Mouse (Mus musculus) right cerebral cortex, postnatal 36 days (tissue): ENCODE results near the gene Arhgap40.

Source experiments
- DNase-seq, 2 experiments: peaks; one replicate each; pipeline ENCODE4 v3.0.0; 2022; ENCODE audit warnings: low spot score in 2 of 2, mixed read lengths in 1 of 2

Arhgap40 gene

DNA sequence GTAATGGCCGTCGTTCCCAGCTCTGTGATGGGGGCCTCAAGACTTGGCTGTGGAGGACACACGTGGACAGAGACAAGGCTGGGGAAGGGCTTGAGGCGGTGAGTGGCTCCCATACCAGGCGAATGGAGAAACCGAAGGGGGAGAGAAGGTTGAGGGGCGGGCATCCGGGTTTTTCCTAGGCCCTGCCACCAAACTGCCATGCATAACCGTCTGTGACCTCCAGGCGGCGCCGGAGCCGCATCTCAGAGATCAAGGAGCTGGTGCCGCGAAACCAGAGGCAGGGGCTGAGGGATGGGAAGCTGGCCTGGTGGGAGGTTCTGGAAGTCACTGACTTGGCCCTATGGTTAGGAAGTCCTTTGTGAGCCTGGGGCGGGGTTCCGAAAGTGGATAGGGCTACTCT, 34.2 kb downstream of the Arhgap40 start:
- peak; percentile 49 to 64 for DNase-seq

DNA sequence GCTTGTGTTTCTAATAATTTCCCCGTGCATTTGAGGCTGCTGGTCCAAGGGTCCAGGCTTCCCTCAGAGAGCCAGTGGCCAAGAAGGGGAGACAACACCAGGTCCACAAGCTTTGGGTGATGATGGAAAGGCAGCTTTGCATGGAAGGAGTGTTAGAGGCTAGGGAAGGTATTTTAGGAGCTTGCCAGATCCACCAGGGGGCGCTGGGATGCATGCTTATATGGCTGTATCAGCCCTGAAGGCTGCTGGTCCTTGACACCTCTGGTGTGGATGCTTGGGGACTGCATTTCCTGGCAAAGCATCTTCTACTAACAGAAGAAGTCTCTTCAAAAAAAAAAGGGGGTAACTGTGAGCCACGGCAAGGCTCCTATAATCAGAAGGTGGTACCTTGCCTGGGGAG, 37.5 kb downstream of the Arhgap40 start:
- peak; percentile 50 to 72 for DNase-seq

DNA sequence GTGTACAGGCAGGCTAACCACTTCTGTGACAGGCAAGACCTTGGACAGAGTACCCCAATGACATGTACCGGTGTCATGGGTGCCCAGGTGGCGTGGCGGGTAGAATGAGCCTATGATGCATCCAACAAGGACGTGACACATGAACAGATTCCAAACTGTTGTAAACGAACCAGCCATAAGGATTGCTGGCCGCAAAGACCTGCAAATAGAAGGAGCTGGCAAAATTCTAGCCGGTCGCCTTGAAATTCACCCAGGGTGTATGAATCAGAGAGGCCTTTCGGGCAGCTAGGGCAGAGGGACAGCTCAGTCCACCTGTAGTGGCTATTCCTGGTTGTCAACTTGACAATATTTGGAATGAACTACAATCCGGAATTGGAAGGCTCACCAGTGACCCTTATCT, 41.8 kb downstream of the Arhgap40 start:
- no peak for DNase-seq

DNA sequence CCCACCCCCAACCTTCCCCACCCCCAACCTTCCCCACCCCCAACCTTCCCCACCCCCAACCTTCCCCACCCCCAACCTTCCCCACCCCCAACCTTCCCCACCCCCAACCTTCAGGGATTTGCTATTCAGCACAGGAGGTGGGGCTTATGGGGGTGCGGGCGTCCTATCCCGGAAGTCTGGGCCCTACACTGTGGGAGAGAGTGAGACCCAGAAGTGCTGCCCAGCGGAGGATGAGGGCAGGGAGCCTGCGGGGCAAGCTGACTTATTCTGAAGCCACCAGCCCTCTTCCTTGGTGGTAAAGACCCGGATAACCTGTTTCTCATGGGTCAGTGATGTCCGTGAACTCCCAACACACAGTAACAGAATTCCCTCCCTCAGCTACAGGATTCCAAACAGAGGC, 42.7 kb downstream of the Arhgap40 start:
- DNase-seq, result no peak

DNA sequence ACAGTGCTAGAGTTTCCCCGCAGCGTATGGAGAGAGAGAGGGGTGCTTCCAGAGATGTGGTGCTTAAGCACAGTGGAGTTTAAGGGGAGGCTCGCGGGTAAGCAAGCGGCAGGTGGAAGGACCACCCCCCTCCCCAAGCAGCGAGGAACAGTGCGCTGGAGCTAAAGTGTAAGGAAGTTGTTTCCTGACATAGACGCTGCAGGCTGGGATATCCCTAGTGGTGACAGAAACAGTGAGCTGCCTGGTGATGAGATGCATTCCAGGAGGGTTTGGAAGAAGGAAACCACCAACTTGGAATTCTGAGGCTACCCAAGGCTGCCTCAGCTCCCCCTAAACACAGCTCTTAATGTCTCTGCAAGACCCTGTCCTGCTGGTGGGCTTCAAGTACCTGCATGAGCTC, 43.2 kb downstream of the Arhgap40 start:
- no peak for DNase-seq

DNA sequence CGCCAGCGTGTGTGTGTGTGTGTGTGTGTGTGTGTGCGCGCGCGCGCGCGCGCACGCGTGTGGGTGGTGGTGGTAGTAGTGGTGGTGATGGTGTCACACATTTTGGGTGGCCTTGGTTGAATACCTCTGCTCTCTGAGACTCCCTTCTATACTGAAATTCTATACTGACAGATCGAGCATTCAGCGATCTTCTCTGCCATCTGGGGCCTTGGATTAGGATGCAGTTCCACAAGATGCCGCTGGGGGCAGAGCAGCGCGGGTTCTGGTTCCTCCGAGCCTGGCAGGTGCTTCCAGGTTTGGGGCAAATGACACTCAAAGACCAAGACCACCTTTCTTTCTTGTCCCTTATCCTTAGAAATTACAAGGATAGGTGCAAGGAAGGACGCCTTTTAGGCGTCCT, 43.6 kb downstream of the Arhgap40 start:
- peak; percentile 57 to 59 for DNase-seq

DNA sequence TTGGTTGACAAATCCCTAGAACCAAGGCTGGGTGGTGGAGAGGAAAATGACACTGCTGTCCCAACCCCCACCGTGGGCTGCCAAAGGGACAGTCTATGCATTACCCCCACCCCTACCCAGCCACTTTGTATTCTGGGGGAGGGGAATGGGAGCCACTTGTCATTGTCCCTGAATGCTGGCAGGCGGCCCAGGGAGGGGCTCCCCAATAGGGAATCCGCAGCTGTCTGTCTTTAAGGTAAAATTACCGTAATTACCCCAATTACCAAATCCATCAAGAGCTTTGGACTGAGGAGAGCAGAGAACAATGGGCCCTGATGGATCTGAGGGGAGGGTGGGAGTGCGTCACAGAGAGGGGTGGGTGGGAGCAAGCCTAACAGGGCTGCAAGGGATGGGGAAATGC, 44.2 kb downstream of the Arhgap40 start:
- no peak for DNase-seq

DNA sequence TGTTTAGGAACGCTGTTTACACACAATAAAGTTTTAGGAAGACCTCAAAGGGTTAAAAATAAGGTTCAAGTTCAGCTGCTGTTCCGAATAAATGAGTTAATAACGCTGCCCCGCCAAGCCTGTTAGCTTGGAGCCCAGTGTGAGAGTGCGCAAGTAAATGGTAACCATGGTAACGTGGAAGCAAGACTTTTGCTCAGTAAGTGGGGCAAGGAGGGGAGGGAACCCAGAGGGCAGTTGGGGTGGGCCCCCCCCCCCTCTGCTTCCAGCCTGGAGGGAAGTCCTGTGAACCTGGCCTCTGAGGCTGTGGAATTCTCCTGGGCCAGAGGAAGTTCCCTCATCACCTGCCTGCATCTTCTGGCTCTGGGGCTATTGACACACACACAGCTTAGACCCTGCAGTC, 47.3 kb downstream of the Arhgap40 start:
- DNase-seq, result no peak

DNA sequence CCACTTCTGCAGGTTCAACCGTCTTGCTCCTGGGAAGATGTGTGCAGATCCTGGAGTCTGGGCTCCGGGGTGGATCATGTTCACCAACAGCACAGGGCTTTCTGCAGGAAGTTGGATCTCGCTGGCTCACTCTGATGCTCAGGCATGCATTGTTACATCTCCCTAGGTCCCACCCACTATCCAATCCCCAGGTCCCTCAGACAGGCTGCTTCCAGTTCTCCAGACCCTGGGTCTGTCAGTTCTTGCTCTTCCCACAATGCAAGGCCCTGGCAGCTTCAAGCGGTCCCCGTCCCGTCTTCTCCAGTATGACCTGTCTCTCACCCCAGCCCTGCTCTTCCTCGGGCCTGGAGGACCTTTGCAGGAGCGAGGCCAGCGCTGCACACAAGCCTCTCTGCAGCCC, 48.2 kb downstream of the Arhgap40 start:
- DNase-seq, result no peak

DNA sequence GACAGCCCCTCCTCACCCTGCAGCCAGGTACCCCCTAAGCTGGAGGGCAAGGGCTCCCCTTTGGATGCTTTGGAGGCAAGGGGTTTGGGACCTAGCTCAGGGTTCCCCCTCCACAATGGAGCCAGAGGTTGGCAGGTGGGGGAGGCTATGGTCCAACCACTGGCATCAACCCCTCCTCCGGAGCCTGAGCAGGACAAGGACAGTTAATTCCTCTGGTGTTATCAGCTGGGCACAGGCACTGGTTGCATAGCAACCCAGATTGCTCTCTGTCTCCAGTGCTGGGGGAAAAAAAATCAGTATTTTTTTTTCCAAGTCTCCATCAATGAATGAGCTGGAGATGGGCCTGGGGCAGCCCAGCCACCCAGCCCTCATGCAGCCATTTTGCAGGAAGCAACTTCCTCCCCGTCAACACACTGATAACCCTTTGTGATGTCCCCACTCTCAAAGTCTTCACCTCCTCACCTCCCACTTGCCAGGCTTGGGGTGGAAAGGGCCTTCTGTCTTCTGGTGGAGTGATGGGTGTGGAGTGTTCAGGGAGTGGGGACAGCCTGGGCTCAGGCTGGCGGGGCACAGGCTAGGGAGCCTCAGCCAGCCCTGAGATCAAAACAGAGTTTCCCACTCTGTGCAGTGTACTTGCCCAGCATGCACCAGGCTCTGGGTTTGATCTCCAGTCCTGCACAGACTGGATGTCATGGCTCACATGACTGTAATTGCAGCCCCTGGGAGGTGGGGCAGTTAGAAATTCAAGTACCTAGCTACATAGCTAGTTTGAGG, 49.0 kb downstream of the Arhgap40 start:
- no peak for DNase-seq

DNA sequence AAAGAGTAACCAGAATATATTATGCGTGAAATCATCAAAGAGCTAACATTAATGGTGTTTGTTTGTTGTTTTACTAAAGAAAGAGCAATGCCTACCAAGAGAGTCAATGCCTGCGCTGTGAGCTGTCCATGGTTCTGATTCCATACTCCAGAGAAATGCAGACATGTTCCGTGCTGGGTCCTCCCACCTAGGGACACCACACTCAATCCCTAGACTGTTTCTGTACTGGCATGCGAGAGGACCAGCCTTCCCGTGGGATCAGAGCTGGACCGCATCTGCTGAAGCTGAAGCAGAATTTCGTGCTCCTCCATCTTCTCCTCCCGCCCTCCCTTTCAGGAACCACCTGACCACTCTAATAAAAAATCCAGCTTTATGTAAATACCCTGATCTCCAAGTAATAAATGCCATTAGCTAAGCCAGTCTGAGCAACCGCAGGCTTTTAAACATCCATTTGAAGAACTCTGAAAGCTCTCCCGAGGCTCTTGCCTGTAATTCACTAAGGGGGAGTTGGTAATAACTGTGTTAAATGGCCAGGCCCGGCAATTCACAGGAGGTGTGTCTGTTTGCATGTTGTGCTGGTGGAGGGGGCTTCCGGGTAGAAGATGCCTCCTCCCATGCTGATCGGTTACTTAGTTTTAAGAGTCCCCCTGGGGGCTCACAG, 58.0 kb downstream of the Arhgap40 start:
- no peak for DNase-seq

DNA sequence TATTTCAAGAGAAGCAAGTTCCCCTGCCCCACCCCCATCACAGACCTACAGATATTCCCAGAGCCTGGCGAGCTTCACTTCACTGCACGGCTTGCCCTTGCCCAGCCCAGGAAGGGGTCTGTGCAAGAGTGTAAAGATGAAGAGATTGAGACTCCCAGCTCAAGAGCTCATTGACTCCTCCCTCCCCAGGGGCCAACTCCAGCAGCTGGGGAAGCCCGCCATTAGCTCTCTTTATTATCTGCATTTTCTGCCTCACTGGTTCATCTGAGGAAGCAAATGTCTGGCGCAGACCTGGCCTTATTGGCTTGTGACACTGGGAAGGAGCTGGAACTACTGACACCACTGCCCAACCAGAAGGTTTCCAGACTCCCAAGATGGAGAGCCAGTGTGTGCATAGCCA, 67.4 kb downstream of the Arhgap40 start:
- DNase-seq, result no peak

DNA sequence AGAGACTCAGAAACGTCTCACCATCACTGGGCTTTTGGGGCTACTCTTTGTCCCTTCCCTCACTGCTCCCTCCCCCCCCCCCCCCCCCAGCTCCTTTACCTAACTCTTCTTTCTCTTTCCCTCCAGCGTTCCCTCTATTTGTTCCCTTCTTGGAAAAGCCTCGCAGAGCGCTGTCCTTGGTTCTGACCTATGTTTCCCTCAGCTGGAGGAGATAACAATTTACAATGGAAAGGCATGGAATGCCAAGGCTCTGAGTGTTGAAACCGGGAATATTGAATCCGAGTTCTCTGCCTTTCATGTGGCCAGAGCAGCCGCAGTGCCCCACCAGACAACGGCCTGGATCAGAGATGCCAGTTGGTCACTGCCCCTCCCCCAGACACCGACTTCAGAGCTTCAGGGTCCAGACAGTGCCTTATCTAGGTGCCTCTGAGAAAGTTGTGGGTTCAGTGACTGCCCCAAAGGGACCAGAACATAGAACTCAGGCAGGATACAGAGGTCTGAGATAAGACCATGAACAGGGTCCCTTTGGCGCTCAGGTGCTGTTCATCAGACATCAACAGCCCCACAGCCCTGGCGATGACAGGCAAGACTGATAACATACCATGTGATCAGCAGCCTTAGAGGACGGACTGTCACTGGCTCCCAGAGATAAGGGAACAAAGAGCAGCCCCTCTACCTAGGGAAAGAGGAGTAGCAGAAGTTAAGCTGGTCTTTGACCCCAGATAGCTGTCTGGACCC, 72.2 kb downstream of the Arhgap40 start:
- no peak for DNase-seq

DNA sequence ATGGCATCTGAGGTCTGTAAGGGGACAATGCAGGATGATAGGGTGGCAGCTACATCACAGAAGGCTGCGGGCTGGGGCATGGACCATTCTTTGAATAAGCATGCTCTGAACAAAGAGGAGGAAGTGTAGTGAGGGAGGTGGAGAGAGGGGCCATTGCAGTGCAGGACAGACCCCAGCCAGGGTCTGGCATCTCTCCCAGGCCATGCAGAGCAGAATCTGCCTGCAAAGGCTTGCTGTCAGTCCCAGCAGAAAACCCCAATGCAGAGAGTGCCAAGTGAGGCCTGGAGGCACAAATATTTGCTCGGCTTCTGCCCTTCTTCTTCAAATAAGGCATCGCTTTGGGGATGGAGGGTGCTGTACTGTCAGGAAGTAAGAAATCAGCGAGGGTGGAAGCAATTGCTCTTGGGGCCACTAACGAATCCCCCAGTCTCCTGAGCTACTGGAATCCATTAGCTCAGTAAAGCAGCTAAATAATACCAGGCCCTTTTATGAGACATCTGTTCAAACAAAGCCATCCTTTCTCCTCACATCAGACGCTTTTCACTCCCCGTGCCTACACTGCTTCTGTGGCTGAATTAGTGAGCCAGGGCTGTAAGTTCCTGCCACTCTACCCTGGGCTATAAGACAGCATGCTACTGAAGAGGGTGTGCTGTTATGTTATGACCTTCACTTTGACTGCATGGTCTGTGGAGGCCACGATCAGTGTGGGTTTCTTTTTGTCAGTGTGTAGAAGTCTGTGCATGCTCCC, 76.1 kb downstream of the Arhgap40 start:
- DNase-seq, result no peak

DNA sequence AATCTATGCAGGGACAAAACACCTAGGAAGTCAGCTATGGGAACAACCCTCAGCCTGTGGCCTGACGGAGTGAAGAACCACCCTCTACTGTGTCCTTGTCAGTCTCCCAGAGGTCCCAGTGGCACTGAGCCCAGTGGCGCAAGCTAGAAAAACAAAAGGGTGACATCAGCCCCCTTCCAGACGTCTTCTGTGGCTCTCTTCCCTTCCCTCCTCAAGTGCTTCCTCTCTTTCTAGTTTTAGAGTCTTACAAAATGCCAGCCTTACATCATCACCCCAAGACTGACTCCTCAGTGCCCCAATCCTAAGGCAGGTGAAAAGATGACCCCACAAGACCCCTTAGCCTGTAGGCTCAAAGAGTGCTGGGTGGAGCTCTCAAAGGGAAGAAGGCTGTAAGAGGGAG, 77.9 kb downstream of the Arhgap40 start:
- no peak for DNase-seq

DNA sequence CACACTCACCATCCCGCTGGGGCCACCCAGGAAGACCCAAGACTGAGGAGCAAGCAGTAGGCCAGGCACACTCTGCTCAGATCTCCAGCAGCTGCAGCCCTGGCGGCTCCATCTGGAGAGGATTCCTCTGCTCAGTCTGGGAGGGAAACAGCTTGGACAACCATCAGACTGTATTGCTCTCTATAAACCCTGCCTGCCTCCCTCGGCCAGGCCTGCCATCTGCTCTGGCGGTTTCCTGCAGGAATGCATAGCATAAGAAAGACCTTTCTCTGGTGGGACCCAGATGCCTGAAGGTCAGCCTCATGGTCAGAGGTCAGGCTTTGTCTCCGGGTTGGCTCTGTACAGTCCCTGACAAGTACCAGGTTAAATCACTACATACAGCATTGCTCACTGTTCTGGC, 78.7 kb downstream of the Arhgap40 start:
- no peak for DNase-seq

DNA sequence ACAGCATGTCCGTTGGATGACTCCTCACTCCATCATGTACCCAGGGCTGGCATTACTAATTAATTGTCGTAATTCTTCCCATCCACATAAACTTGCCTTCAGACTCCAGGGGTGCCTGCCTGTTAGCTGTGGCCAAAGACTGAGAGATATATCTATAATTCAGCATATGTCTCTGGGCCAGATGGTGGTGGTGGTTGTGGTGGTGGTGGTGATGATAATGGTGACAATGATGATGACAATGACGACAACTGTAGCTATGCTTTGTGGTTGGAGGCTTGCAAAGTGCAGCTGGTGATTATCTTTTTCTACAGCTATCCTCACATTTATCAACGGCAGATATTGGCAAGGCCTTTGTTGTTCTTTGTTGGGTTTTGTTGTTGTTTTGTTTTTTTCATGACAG, 80.8 kb downstream of the Arhgap40 start:
- DNase-seq, result no peak

DNA sequence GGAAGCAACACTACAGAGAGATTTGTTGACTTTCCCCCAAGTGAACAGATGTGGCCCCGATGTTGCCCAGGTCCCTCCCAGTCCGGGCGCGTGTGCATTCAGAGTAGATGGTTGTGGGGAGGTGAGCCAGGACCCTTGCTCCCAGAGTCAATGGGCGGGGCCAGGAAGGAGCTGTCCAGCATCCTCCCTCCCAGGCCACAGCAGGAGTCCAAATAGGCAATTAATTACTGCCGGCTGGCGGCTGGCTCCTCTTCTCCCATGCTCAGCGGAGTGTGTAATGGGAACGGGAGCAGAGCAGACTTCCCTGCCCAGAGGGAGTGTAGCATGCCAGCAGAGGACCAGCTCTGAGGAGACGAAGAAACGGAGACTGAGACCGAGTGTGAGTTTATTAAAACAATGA, 82.5 kb downstream of the Arhgap40 start:
- no peak for DNase-seq

DNA sequence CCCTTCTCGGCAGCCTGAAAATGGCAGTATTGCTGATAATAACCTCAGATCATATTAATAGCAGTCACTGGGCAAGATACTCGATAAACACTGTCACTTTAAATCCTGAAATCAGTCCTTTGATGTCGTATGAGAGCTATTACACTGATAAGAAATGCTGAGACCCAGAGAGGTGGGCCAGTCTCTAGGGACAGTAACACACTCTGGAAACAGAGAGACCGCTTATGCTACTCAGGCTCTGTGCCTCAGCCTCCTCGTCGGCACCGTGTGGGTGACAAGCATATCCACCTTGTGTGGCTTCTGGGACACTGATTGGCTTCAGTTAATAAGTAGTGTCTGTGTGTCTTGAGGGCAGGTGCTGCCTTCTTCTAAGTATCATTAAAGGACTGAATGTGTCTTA, 83.0 kb downstream of the Arhgap40 start:
- no peak for DNase-seq

DNA sequence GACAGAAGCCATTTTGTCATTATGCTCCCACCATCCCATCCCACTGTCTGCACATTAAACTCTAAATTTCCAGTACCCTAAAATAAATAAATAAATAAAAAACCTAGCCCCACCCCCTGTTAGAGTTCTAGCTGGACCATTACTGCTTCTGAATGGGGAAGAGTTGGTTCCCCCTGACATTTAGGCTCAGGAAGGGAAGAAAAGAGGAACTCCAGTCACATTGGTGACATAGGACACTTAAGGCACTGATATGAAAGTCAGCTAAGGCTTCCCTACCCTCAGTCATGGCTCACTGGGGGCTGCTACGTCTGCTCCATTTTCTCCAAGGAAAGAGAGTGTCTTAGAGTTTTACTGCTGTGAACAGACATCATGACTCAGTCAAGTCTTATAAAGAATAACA, 84.2 kb downstream of the Arhgap40 start:
- no peak for DNase-seq
